8 mouse cellular contexts compared by ENCODE assay signal in the genomic region with DNA sequence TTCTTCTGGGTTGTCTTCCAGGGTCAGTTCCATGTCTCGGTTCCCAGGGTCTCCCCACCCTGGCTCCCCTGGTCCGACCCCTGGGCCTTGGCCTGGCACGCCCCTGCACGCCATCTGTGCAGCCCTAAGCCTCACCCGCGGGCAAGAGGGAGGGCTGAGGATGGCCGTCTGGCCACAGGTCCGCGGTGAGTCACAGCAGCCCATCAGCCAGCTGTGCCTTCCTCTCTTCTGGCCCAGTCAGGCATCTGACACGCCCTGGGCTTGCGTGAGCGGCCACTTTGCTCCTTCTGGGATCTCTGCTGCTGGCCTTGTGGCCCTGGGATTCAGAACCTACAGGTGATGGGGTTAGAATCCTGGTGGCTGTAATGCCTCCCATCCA. TPM values are rescaled to one million over a fixed set of nuclear protein-coding genes. Genes with fewer than 3 reads are reported as not detected.
DNase-seq lines count a peak whose midpoint lies in the region; ATAC-seq and TF ChIP-seq lines count a peak whose summit lies in the region.

No protein-coding gene starts in this region.

- no peak for DNase-seq in lung, postnatal 10 days
- DNase-seq in forebrain, embryonic 14.5 days (ENCODE audit: low spot score): no peak
- no peak for DNase-seq in cerebellum, postnatal 4 days (ENCODE audit: low spot score in 2 of 2)
- no peak for DNase-seq in embryo, embryonic 9.5 days (ENCODE audit: extremely low spot score)
- no peak for DNase-seq in lung, adult 2 months

- no peak for ATAC-seq in lung, embryonic 16.5 days (ENCODE audit: low read depth)
- no peak for ATAC-seq in forebrain, embryonic 14.5 days
- peak; percentile 14; the same call in 1 of the 2 replicates for ATAC-seq in intestine, embryonic 15.5 days
- no peak; the same call in 1 of the 2 replicates for ATAC-seq in stomach, embryonic 14.5 days (ENCODE audit: insufficient number of reproducible peaks, insufficient read depth, low FRiP score, low read depth)

- TF ChIP-seq CTCF in lung, adult 2 months (IDR thresholded peaks at IDR 0.05; ENCODE audit: insufficient read depth, low read length): no peak

- H3K27me3 ChIP-seq in lung, embryonic 16.5 days (ENCODE audit: control insufficient read depth, insufficient read depth, low read depth, low read length): peaks cover 59% of the 10 kb centered on the region
- H3K27me3 ChIP-seq in forebrain, embryonic 14.5 days (replicated peaks; ENCODE audit: control insufficient read depth, insufficient read depth, low read length): peaks cover 58% of the 10 kb centered on the region
- H3K27me3 ChIP-seq in intestine, embryonic 15.5 days (replicated peaks): peaks cover 56% of the 10 kb centered on the region
- H3K27me3 ChIP-seq in stomach, embryonic 14.5 days (ENCODE audit: control insufficient read depth, insufficient read depth, low read length): 0 out of 2 replicates have a peak, but pooled peaks cover 11% of the 10 kb centered on the region

- H3K4me3 ChIP-seq in lung, embryonic 16.5 days (ENCODE audit: low read length): peak overlapping the region; percentile 16; the same call in 1 of the 2 replicates
- no peak overlapping the region for H3K4me3 ChIP-seq in forebrain, embryonic 14.5 days (ENCODE audit: low read depth, low read length)
- peak overlapping the region; percentile 18 for H3K4me3 ChIP-seq in intestine, embryonic 15.5 days (replicated peaks)
- H3K4me3 ChIP-seq in stomach, embryonic 14.5 days (ENCODE audit: low read depth, low read length): peak overlapping the region; percentile 56; the same call in 1 of the 2 replicates
- no peak overlapping the region for H3K4me3 ChIP-seq in lung, adult 2 months (replicated peaks; ENCODE audit: extremely low read depth, low read depth, low read length)

- H3K4me2 ChIP-seq in lung, embryonic 16.5 days (ENCODE audit: low read depth, low read length): peak overlapping the region; percentile 37
- peak overlapping the region; percentile 81 for H3K4me2 ChIP-seq in forebrain, embryonic 14.5 days (ENCODE audit: low read length)
- peak overlapping the region; percentile 97 for H3K4me2 ChIP-seq in intestine, embryonic 15.5 days (replicated peaks)
- H3K4me2 ChIP-seq in stomach, embryonic 14.5 days (replicated peaks; ENCODE audit: low read depth, low read length): peak overlapping the region; percentile 93

- TF ChIP-seq POLR2A in lung, adult 2 months (IDR thresholded peaks at IDR 0.05; ENCODE audit: borderline replicate concordance, extremely low read depth, low read depth, low read length): no peak

- peaks cover 18% of the 10 kb centered on the region for H3K4me1 ChIP-seq in lung, embryonic 16.5 days (replicated peaks; ENCODE audit: control insufficient read depth, insufficient read depth, low read length)
- H3K4me1 ChIP-seq in forebrain, embryonic 14.5 days (ENCODE audit: control insufficient read depth, insufficient read depth, low read length): peaks cover 17% of the 10 kb centered on the region
- H3K4me1 ChIP-seq in intestine, embryonic 15.5 days (replicated peaks): peaks cover 46% of the 10 kb centered on the region
- H3K4me1 ChIP-seq in stomach, embryonic 14.5 days (ENCODE audit: control insufficient read depth, insufficient read depth, low read length): peaks cover 44% of the 10 kb centered on the region; the same call in 1 of the 2 replicates
- H3K4me1 ChIP-seq in lung, adult 2 months (ENCODE audit: control insufficient read depth, insufficient read depth, low read length): peaks cover 6% of the 10 kb centered on the region

- peak overlapping the region; percentile 33; the same call in 1 of the 2 replicates for H3K9ac ChIP-seq in lung, embryonic 16.5 days (ENCODE audit: low read length)
- H3K9ac ChIP-seq in forebrain, embryonic 14.5 days (ENCODE audit: low read length): no peak overlapping the region
- no peak overlapping the region for H3K9ac ChIP-seq in intestine, embryonic 15.5 days
- no peak overlapping the region for H3K9ac ChIP-seq in stomach, embryonic 14.5 days (replicated peaks; ENCODE audit: low read depth, low read length)

- H3K9me3 ChIP-seq in lung, embryonic 16.5 days (ENCODE audit: control insufficient read depth, low read length): no peaks in the 10 kb centered on the region
- H3K9me3 ChIP-seq in forebrain, embryonic 14.5 days (replicated peaks; ENCODE audit: control insufficient read depth, low read length): no peaks in the 10 kb centered on the region
- no peaks in the 10 kb centered on the region for H3K9me3 ChIP-seq in intestine, embryonic 15.5 days
- no peaks in the 10 kb centered on the region for H3K9me3 ChIP-seq in stomach, embryonic 14.5 days (ENCODE audit: control insufficient read depth, low read depth, low read length)

- no peak overlapping the region for H3K27ac ChIP-seq in lung, embryonic 16.5 days (ENCODE audit: low read length)
- H3K27ac ChIP-seq in forebrain, embryonic 14.5 days (ENCODE audit: low read depth, low read length): no peak overlapping the region
- H3K27ac ChIP-seq in intestine, embryonic 15.5 days: 0 out of 2 replicates have a peak overlapping the region, but pooled peaks have one; percentile 9
- H3K27ac ChIP-seq in stomach, embryonic 14.5 days (ENCODE audit: low read length): no peak overlapping the region; the same call in 1 of the 2 replicates

- no peaks in the 10 kb centered on the region for H3K36me3 ChIP-seq in lung, embryonic 16.5 days (ENCODE audit: control insufficient read depth, insufficient read depth, low read length)
- H3K36me3 ChIP-seq in forebrain, embryonic 14.5 days (ENCODE audit: control insufficient read depth, insufficient read depth, low read length): no peaks in the 10 kb centered on the region
- no peaks in the 10 kb centered on the region for H3K36me3 ChIP-seq in intestine, embryonic 15.5 days
- H3K36me3 ChIP-seq in stomach, embryonic 14.5 days (ENCODE audit: control insufficient read depth, insufficient read depth, low read length): no peaks in the 10 kb centered on the region

- 27% methylated on average over 12 of the region's 12 CpGs for WGBS in lung, embryonic 16.5 days
- 29% methylated on average over 12 of the region's 12 CpGs for WGBS in forebrain, embryonic 14.5 days
- WGBS in intestine, embryonic 15.5 days: 33% methylated on average over 12 of the region's 12 CpGs
- 27% methylated on average over 12 of the region's 12 CpGs for WGBS in stomach, embryonic 14.5 days
- 22% methylated on average over 12 of the region's 12 CpGs for WGBS in lung, adult 2 months

RNA-seq across cellular contexts. Expression of a gene that starts 1.4 kb away (rescaled TPM):
- polyA plus RNA-seq in lung, embryonic 16.5 days (2015; fragmentation: Nextera tagmentation; extraction: Ambion mirVana): 3.9 and 4.1 TPM in 2 replicates
- polyA plus RNA-seq in forebrain, embryonic 14.5 days (2014; fragmentation: Nextera tagmentation; extraction: Ambion mirVana): 1.4 and 1.6 TPM in 2 replicates
- 3.4 and 4.2 TPM in 2 replicates for polyA plus RNA-seq in intestine, embryonic 15.5 days (2015; fragmentation: Nextera tagmentation; extraction: Ambion mirVana)
- polyA plus RNA-seq in stomach, embryonic 14.5 days (2014; fragmentation: Nextera tagmentation; extraction: Ambion mirVana): 2.3 and 3.1 TPM in 2 replicates
- polyA plus RNA-seq in lung, adult 2 months (2012; rRNA removed): 6.9 and 7.8 TPM in 2 replicates

RNA-seq across cellular contexts. Expression of a gene that starts 17.6 kb away (rescaled TPM):
- polyA plus RNA-seq in lung, embryonic 16.5 days (2015; fragmentation: Nextera tagmentation; extraction: Ambion mirVana): 0.48 and 0.55 TPM in 2 replicates
- 0.61 and 1.1 TPM in 2 replicates for polyA plus RNA-seq in forebrain, embryonic 14.5 days (2014; fragmentation: Nextera tagmentation; extraction: Ambion mirVana)
- polyA plus RNA-seq in intestine, embryonic 15.5 days (2015; fragmentation: Nextera tagmentation; extraction: Ambion mirVana): not detected in 2 replicates
- polyA plus RNA-seq in stomach, embryonic 14.5 days (2014; fragmentation: Nextera tagmentation; extraction: Ambion mirVana): not detected in 2 replicates
- 9.4 and 15.4 TPM in 2 replicates for polyA plus RNA-seq in lung, adult 2 months (2012; rRNA removed)

Comparison
In these comparisons a context has a peak if more than half of its experiments do, and no peak if none do; other contexts are left out.
1. H3K4me3 ChIP-seq: peak in lung, embryonic 16.5 days (single experiment), intestine, embryonic 15.5 days (single experiment) and stomach, embryonic 14.5 days (single experiment); none in forebrain, embryonic 14.5 days (single experiment) and lung, adult 2 months (single experiment).
2. H3K4me2 ChIP-seq: peak in every context shown above with its lines; median percentile 97 in intestine, embryonic 15.5 days; 93 in stomach, embryonic 14.5 days; 81 in forebrain, embryonic 14.5 days; 37 in lung, embryonic 16.5 days.